ENCODE assay signal across 1 mouse cellular context in the genomic region with DNA sequence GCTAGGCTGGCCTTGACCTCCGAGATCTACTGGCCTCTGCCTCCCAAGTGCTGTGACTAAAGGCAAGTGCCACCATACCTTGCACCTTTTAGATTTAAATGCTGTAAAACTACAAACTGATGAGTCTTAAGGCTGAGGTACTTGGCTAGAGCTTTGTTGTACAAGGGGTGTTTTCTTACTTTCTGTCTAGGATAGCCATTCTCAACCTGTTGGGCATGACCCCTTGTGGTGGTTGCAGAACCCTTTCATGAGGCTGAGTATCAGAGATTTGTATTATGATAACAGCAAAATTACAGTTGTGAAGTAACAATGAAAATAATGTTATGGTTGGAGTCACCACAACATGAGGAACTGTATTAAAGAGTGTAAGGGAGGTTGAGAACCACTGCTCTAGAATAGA.
A peak's percentile ranks its signal among the peaks of the same experiment; 100 is the strongest.
TF ChIP-seq lines count a peak whose summit lies in the region.

No protein-coding gene starts in this region.

TF ChIP-seq in CH12.LX, 34 proteins besides CTCF, POLR2A, EP300 and RAD21 (continued from another document):
- peak; percentile 55; the same call in 1 of the 2 replicates for TF ChIP-seq SIN3A (IDR thresholded peaks at IDR 0.05; ENCODE audit: low read length)
- TF ChIP-seq UBTF (IDR thresholded peaks at IDR 0.05; ENCODE audit: low read depth, low read length): no peak
- no peak; the same call in 1 of the 2 replicates for TF ChIP-seq CHD1 (IDR thresholded peaks at IDR 0.05; ENCODE audit: low read depth, low read length)
- TF ChIP-seq PAX5 (IDR thresholded peaks at IDR 0.05; ENCODE audit: low read length): no peak
TF ChIP-seq in CH12.LX: peak in this region for 4.
